Mouse (Mus musculus): ENCODE results near the gene Ide.

DNA sequence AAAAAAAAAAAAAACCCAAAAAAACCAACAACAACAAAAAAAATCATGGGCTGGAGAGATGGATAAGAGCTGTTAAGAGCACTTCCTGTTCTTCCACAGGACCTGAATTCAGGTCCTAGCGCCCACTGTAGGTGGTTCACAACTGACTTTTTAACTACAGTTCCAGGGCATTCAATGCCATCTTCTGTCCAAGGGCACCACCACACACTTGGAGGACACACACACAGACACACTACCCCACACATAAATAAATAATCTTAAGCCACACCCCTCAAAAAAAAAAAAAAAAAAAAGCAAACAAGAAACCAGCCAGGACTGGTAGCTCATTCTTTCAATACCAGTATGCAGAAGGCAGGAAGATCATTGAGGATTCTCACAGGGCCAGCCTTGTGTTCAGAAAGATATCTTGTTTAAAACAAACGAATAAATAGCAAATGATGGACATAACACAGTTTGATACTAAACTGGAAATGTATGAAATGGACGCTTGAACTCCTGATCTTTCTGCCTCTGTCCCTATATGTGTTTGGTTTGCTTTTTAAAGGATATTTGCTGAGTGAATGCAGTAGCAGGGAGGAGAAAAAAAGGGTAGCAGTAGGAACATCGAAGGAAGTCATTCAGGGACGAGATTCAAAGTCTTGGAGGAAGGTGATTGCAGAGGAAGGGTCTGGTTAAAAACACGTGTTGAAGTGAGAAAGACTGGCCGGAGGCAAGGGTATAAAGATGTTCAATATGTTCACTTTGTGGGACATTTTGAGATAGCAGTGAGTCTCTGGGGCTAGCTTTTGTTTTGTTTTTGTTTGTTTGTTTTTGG is 37.5 kb upstream of the Ide start:
- TF ChIP-seq EP300 (IDR thresholded peaks at IDR 0.05; ENCODE audit: low read depth) (no peak), CTCF (IDR thresholded peaks at IDR 0.05; ENCODE audit: low read depth) (no peak)
